Mouse (Mus musculus) heart, postnatal 25 days (tissue): ENCODE data around the gene Tnfrsf13c. TPM values are rescaled to one million over a fixed set of nuclear protein-coding genes. Genes with fewer than 3 reads are reported as not detected.

Experiments used
- DNase-seq: peaks from one replicate; pipeline ENCODE4 v3.0.0; 2022; ENCODE audit warnings: low spot score
- intact Hi-C: fragments of 180-260 bp; cut with DNase I; formaldehyde crosslinking; loops from one replicate; pipeline ENCODE4 v1.15.1; 2025
- total RNA-seq, 2 experiments: library from RNA; stranded (reverse); gene quantifications; 2 replicates each; pipeline ENCODE4 v1.2.3; 2021

Tnfrsf13c gene
- total RNA-seq, 2 experiments from 2014 or later: 0.36 TPM; not detected in 1

GRCm38 (mm10) chr15:82211281-82211680 is 12.9 kb downstream of the Tnfrsf13c start:
- DNase-seq: no peak
- intact Hi-C loops: no loop called here

GRCm38 (mm10) chr15:82210801-82211200 is 13.4 kb downstream of the Tnfrsf13c start:
- intact Hi-C loops: no loop called here
- DNase-seq: no peak

GRCm38 (mm10) chr15:82209295-82210050 is 14.7 kb downstream of the Tnfrsf13c start:
- no peak for DNase-seq
- intact Hi-C loops: no loop called here

- DNase-seq: no peak
- intact Hi-C loops: no loop called here
These were observed 15.9 kb downstream of the Tnfrsf13c start for GRCm38 (mm10) chr15:82208307-82208706.

GRCm38 (mm10) chr15:82207504-82208219 is 16.5 kb downstream of the Tnfrsf13c start:
- DNase-seq: no peak
- intact Hi-C loops: no loop called here

- intact Hi-C loops: no loop called here
- DNase-seq: no peak
These were observed 17.1 kb downstream of the Tnfrsf13c start for GRCm38 (mm10) chr15:82207105-82207459.

- peak; percentile 69 for DNase-seq
- intact Hi-C loops: no loop called here
These were observed 17.6 kb downstream of the Tnfrsf13c start for GRCm38 (mm10) chr15:82206365-82207104.

GRCm38 (mm10) chr15:82204680-82205371 is 19.3 kb downstream of the Tnfrsf13c start:
- intact Hi-C loops: no loop called here
- no peak for DNase-seq

- DNase-seq: no peak
These were observed 20.4 kb downstream of the Tnfrsf13c start for GRCm38 (mm10) chr15:82203611-82204351.

GRCm38 (mm10) chr15:82203090-82203489 is 21.1 kb downstream of the Tnfrsf13c start:
- no peak for DNase-seq
- intact Hi-C loops: no loop called here

More at GRCm38 (mm10) chr15:82203611-82204351, 20.4 kb downstream of the Tnfrsf13c start:
- intact Hi-C loops: no loop called here

GRCm38 (mm10) chr15:82202086-82202485 is 22.1 kb downstream of the Tnfrsf13c start:
- no peak for DNase-seq
- intact Hi-C loops: no loop called here

GRCm38 (mm10) chr15:82199546-82199945 is 24.6 kb downstream of the Tnfrsf13c start:
- intact Hi-C loops: no loop called here
- DNase-seq: no peak

GRCm38 (mm10) chr15:82198342-82198741 is 25.8 kb downstream of the Tnfrsf13c start:
- no peak for DNase-seq
- intact Hi-C loops: no loop called here

- intact Hi-C loops: no loop called here
These were observed 26.2 kb downstream of the Tnfrsf13c start for GRCm38 (mm10) chr15:82197937-82198336.

GRCm38 (mm10) chr15:82197246-82197750 is 26.9 kb downstream of the Tnfrsf13c start:
- intact Hi-C loops: no loop called here
- no peak for DNase-seq

More at GRCm38 (mm10) chr15:82197937-82198336, 26.2 kb downstream of the Tnfrsf13c start:
- no peak for DNase-seq

GRCm38 (mm10) chr15:82196300-82196699 is 27.9 kb downstream of the Tnfrsf13c start:
- intact Hi-C loops: no loop called here
- DNase-seq: no peak

- DNase-seq: no peak
- intact Hi-C loops: no loop called here
These were observed 31.6 kb downstream of the Tnfrsf13c start for GRCm38 (mm10) chr15:82192617-82193016.

GRCm38 (mm10) chr15:82188481-82189240 is 35.5 kb downstream of the Tnfrsf13c start:
- intact Hi-C loops: no loop called here
- DNase-seq: no peak
